Mouse (Mus musculus): Measurements from ENCODE around the gene Slc13a3.

DNA sequence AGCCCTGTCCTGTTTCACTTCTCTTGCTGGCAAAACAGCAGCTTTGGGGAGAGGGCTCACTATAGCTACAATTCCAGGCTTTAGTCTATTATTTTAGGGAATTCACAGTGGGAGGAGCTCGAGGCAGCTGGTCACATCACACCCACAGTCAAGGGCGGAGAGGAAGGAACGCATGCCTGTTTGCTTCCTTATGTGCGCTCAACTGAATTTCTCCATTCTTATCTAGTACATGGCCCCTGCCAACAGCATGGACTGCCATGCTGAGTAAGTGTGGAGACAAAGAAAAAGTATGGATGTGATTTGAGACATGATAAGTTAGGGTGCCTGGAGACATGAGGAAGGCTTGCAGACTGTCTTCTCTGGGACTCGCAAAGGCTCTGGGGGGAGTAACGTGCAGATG is 11.1 kb upstream of the Slc13a3 start:
- TF ChIP-seq POLR2A (IDR thresholded peaks at IDR 0.05; ENCODE audit: low read depth, low read length), result no peak
- TF ChIP-seq HCFC1 (IDR thresholded peaks at IDR 0.05; ENCODE audit: low read depth, low read length), result no peak
- no peak for TF ChIP-seq UBTF (IDR thresholded peaks at IDR 0.05; ENCODE audit: low read depth, low read length)
- TF ChIP-seq EP300 (IDR thresholded peaks at IDR 0.05; ENCODE audit: low read length), result no peak
- TF ChIP-seq SIN3A (IDR thresholded peaks at IDR 0.05; ENCODE audit: low read length), result no peak
- TF ChIP-seq JUND (conservative IDR thresholded peaks at IDR 0.05; ENCODE audit: low read depth, low read length), result no peak
- TF ChIP-seq POLR2AphosphoS2 (IDR thresholded peaks at IDR 0.05; ENCODE audit: low read depth, low read length), result no peak
